Mouse (Mus musculus): ENCODE measurements around the gene Preb.

Gene Preb

GRCm38 (mm10) chr5:30921256-30922033 is 38.7 kb downstream of the Preb start, which contains the start of gene Khk:
Gene Khk (plus strand): TSS chr5:30921431.
- peak; percentile 76 to 87 for DNase-seq (ENCODE audit: low spot score in 2 of 2)

- DNase-seq (ENCODE audit: low spot score in 2 of 2), result no peak
Measured at GRCm38 (mm10) chr5:30920621-30921020, 39.5 kb downstream of the Preb start.

GRCm38 (mm10) chr5:30919831-30920614 is 40.1 kb downstream of the Preb start:
- DNase-seq (ENCODE audit: low spot score in 2 of 2), result no peak

DNA sequence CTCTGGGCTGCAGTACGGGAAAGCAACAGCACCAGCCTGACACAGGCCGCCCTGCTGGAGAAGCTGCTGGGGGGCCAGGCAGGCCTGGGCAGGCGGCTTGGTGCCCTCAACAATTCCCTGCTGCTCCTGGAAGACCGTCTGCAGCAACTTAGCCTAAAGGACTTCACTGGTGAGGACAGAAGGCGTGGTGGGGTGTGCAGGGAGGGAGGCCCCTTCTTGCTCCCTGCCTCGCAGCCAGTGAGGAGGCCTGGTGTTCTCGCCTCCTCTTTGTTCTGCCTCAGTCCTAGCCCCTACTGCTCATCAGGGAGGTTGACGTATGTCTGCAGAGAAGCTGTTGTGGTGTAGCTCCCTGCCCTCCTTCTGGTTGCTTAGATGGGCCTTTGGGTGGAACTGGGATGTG is 41.5 kb downstream of the Preb start:
- no peak for DNase-seq (ENCODE audit: low spot score in 2 of 2)

GRCm38 (mm10) chr5:30917891-30918670 is 42.1 kb downstream of the Preb start:
- no peak for DNase-seq (ENCODE audit: low spot score in 2 of 2)

DNA sequence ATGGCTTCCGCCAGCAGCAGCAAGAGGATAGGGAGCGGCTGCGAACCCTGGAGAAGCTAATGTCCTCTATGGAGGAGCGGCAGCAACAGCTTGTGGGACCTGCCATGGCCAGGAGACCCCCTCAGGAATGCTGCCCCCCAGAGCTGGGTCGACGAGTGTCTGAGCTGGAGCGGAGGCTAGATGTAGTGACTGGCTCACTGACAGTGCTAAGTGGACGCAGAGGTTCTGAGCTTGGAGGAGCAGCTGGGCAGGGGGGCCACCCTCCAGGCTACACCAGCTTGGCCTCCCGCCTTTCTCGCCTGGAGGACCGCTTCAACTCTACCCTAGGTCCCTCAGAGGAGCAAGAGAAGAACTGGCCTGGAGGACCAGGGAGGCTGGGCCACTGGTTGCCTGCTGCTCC is 42.8 kb downstream of the Preb start:
- DNase-seq (ENCODE audit: low spot score in 2 of 2), result no peak

- DNase-seq (ENCODE audit: low spot score in 2 of 2), result no peak
Measured at GRCm38 (mm10) chr5:30916841-30917240, 43.3 kb downstream of the Preb start.

GRCm38 (mm10) chr5:30915974-30916433 is 44.2 kb downstream of the Preb start:
- DNase-seq (ENCODE audit: low spot score in 2 of 2), result peak; percentile 50 to 82

- DNase-seq (ENCODE audit: low spot score in 2 of 2), result no peak
Measured at GRCm38 (mm10) chr5:30915456-30915855, 44.7 kb downstream of the Preb start.

- DNase-seq (ENCODE audit: low spot score in 2 of 2), result no peak
Measured at GRCm38 (mm10) chr5:30914849-30915248, 45.3 kb downstream of the Preb start.

GRCm38 (mm10) chr5:30914101-30914635 is 46.0 kb downstream of the Preb start:
- DNase-seq (ENCODE audit: low spot score in 2 of 2), result no peak

DNA sequence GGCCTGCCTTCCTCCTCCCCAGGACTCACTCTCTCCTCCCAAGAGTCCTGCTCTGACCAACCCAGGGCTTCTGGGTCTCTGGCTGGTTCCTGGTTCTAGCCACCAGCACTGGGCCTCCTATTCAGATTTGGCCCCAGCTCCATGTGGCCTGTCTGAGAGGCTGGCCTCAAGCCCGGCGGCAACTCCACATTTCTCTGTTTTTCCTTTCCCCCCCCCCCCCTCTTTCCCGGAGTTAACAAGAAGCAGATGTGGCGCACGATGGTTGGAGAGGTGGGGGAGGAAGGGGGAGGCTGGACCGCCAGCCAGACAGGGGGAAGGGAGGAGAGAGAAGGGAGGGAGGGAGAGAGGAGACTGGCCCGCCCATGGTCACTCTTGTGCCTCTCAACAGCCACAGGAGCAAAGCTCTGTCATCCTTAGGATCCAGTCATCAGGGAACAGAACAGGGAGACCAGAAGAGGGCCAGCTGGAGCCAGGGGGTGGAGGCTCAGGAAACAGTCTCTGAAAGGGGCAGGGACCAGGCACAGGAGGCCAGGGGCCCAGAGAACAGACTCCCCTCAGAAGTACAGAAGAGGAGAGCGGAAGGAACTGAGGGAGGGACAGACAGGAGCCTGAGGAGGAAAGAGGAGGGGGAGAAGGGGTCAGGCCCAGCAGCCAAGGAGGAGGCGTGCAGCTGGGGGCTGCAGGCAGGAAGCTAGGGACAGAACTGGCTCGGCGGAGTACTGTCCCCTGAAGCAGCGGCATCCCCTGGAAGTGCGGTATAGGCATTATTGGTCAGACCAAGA is 46.9 kb downstream of the Preb start, which contains the start of gene Emilin1:
Gene Emilin1, plus strand, starts transcription at position 343 of the 782 bp plus-strand sequence.
- DNase-seq (ENCODE audit: low spot score in 2 of 2), result peak in 1 of 2 experiments; percentile 58

- no peak for DNase-seq (ENCODE audit: low spot score in 2 of 2)
Measured at GRCm38 (mm10) chr5:30912156-30912555, 48.0 kb downstream of the Preb start.

DNA sequence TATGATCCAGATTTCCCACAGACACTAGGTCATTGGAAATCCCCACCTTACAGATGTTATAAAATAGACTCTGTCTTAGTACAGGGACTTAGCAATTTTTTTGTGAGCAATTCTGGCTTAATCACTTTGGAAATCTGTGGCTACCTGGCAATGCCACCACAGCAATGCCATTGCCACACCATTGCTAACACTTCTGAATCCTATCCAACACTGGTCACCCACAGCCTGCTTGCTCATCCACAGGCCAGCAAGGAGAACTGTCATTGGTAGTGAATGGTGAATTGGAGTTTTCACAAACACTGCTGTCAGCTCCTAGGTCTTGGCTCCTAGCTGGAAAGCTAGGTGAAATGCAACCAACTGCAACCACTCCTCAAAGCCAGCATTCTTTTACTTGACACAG is 49.7 kb downstream of the Preb start:
- DNase-seq (ENCODE audit: low spot score in 2 of 2), result no peak

DNA sequence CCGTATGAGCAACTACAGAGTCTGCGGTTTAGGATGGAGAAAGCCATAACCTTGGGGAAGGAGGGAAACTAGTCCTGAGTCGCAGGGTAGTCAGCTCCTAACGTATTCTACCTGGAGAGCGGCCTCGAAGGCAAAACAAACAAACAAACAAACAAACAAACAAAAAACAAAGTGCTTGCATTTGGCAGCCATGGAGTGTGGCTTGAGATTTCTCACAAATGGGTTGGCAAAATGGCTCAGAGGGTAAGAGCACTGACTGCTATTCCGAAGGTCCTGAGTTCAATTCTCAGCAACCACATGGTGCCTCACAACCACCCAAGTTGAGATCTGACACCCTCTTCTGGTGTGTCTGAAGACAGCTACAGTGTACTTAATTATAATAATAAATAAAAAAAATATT is 50.3 kb downstream of the Preb start:
- no peak for DNase-seq (ENCODE audit: low spot score in 2 of 2)

DNA sequence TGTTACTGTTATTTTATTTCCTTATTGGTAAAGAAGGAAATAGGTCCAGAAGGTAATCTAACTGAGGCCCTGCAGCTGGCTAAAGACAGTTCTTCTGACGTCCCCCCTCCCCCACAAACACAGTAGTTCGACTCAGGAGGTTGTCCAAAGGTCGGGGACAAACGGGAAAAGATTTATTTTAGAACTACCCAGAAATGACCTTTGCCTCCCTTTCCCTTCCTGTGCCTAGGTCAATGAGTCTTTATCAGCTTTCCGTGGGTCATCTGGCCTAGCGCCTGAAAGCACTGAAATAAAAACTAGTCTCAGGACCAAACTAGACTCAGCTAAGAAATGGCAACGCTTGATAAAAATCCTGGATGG is 50.9 kb downstream of the Preb start:
- DNase-seq (ENCODE audit: low spot score in 2 of 2), result no peak

DNA sequence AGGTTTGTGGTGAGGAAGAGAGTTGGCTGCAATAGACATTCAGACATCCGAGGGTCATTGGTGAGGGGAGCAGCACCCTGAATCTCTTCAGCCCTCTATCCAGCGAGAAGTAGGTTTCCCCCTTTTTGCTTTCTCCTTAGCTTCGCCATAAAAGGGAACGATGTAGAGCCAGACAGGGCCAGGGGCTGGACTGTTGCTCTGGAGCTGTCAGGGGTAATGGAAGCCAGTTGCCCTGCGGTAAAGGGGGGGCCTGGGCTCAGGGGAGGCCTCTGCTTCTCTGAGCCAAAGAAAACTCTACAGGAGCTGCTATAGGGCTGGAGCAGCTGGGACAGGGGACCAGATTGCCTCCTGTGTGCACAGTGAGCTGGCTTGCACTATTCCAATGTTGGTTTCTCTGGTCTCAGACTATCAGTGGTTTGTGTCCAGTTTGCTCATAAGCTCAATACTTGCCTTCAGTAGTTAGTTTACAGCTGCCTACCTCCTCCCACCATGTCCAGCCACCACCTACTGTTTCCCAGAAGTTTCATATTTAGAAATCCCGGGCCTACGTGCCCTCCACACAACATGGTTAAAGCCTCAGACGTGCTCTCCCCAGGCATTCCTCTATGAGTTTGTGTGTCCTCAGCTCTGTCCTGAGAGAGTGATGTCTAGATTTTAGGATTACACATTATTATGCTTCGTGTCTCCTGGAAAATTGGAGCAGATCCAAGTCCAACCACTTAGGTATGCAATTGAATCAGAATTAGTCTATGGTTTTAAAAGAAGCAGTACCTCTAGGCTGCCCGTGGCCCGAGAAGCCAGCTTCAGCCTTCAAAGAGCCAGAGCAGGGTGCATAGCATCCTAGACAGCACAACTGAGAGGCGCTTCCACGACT is 51.5 kb downstream of the Preb start:
- no peak for DNase-seq (ENCODE audit: low spot score in 2 of 2)

- peak; percentile 95 to 96 for DNase-seq (ENCODE audit: low spot score in 2 of 2)
Measured at GRCm38 (mm10) chr5:30907413-30908059, 52.6 kb downstream of the Preb start, which contains the start of gene Ost4. Gene Ost4 (minus strand): TSS chr5:30907788.

DNA sequence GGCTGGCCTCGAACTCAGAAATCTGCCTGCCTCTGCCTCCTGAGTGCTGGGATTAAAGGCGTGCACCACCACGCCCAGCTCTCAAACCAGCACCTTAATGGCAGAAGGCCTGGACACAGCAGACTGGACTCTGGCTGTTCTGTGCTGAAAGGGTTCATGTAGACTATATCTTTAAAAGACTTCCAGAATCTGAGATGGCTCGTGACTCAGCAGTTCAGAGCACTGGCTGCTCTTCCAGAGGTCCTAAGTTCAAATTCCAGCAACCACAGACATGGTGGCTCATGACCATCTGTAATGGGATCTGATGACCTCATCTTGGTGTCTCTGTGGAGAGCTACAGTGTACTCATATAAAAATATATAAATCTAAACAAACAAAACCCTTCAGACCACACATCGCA is 58.3 kb downstream of the Preb start:
- no peak for DNase-seq (ENCODE audit: low spot score in 2 of 2)
